Mouse (Mus musculus): ENCODE data around the gene Uck2.

Uck2 gene

DNA sequence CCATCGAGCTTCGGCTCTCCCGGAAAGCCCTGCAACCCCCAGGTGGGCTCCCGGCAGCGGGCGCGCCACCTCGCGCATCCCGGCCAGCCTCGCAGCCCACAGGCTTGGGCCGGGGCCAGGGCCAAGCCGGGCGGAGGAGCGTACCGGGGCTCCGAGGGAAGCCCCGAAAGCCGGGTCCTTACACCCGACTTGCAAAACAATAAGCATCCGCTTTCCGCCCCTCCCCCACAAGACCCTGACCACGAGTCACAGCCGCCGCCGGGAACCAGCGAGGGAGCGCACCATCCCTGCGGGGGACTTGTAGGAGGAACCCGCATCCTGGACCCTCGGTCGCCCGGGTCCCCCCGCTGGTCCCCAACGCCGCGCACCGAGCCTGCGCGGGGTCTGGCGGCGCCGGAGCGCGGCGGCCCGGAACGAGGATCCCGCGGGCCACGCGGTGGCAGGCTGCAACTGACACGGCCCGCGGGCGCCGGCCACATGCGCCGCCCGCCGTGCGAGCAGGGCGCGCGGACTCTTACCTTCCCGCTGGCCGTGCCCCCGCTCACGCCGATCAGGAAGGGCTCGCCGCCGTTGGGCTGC lies 773 bp downstream of the Uck2 start:
- DNase-seq (ENCODE audit: low spot score in 2 of 2), result peak; percentile 68 to 75

DNA sequence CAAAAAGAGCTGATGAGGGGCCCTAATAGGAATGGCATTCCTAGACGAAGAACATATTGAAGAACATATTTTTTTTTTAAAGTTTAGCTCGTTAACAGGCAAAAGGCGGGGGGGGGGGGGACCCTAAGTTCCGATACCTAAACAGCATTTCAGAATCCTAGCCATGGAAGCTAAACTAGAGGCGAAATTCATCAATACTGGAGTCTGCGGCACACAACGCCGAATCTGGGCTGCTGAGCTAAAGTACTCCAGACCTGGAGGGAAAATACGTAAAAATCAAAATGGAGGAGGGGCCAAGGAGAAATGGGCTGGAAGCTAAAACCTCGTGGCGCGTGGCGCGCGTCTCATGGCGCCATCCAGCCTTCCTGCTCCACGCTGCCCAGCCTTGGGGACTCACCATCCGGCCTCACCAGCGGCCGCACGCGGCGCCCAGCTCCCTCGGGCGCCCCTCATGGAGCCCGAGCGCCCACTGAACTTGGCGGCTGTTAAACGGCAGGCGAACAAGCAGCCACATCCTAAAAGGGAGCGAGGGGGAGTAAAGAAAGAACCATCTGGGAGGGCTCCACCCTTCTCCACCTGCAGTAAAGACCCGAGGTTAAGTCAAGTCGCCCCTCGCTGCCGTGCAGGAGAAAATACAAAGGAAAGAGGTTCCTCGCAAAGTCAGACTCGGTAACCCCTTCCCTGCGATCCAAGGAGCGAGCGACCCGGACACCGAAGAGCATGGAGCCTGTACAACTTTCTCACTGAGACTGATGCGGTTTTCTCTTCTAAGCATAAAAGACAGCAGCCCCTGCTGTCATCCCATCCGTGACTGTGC lies 1.5 kb downstream of the Uck2 start:
- peak; percentile 44 to 61 for DNase-seq (ENCODE audit: low spot score in 2 of 2)

DNA sequence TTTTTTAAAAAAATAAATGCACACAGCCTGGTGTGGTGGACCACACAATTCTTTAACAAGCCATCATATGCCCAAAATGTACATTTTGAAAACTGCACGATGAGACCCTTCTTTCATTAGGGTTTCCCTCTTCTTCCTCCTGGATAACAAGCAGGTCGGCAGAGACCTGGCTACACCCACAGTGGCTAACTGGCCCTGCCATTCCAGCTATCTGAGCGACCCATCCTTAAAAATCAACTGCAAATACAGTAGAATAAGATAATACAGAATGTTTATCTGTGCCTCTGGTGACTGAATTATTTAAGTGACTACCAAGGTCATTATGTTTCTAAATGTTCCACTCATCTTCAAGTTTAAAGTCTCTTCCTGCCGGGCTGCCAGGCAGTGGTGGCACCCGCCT lies 2.4 kb downstream of the Uck2 start:
- DNase-seq (ENCODE audit: low spot score in 2 of 2), result no peak

DNA sequence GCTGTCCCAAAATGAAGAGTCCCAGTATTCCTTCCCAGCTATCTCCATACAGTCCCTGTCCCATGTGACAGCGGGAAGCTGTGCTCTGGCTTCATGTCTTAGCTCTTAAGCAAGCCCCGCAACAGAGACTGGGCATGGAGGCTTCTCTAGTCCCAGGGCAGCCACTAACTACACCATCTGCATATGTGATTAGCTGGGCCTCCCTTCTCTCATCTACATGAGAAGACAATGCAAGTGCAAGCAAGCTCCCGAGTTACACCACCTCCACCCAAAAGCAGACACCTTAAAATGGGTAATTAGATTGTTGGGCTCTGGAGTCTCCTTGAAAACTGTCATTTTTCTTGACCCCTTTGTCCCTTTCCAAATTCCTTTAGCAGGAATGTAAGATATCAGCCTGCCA lies 3.0 kb downstream of the Uck2 start:
- no peak for DNase-seq (ENCODE audit: low spot score in 2 of 2)

DNA sequence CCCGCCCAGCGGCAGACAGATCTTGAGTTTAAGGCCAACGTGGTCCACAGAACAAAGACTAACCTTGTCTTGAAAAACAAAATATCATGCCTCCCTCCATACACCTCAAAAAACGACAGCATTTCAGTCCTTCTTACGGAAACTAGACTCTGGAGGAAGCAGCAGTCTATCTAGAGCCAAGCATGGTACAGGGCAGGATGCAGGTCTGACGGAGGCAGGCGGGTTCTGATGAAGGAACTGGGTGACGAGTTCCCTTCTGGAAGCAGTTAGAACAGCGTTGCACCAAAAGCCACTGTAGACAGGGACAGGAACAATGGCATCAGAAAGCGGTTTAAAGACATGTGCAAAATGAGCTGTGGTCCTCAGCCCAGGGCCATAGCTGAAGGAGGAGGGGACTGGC lies 5.1 kb downstream of the Uck2 start:
- no peak for DNase-seq (ENCODE audit: low spot score in 2 of 2)

DNA sequence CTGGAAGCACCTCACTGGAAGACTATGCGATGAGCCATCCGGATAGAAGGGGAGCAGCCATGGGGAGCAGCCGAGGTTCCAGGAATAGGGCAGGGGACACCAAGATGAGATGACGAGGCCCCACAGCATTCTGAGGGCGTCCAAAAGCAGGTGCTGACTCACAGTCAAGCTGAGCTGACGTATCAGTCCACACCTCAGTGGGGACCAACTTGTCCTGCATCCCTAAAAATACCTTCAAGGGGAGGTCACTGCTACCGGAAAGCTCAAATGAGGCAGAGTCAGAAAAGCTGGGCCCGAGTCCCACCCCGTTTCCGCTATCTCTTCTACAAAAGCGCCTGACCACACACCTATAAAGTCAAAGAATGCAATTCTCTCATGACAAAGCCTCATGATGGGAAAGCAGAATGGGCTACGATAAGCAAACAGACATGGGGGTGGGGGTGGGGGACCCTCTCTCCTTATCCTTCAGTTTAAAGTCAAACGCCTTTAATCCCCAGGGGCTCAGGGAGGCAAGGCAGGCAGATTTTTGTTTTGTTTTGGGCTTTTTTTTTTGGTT lies 5.9 kb downstream of the Uck2 start:
- DNase-seq (ENCODE audit: low spot score in 2 of 2), result no peak

DNA sequence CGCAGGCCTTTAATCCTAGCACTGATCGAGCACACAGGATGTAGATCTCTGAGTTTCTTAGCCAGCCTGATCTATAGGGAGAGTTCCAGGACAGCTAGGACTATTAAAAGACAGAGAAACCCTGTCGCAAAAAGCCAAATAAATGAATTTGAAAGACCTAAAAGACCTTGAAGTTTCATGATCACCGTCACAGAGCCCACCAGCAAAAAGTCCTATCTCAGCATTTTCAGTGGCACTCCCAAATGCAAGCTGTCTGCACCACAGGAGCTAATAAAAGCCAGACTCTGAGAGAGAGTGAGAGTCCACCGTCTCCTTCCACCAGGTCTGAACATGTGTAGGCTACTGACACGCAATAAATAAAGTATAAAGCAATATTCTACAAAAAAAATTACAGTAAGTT lies 6.7 kb downstream of the Uck2 start:
- no peak for DNase-seq (ENCODE audit: low spot score in 2 of 2)

DNA sequence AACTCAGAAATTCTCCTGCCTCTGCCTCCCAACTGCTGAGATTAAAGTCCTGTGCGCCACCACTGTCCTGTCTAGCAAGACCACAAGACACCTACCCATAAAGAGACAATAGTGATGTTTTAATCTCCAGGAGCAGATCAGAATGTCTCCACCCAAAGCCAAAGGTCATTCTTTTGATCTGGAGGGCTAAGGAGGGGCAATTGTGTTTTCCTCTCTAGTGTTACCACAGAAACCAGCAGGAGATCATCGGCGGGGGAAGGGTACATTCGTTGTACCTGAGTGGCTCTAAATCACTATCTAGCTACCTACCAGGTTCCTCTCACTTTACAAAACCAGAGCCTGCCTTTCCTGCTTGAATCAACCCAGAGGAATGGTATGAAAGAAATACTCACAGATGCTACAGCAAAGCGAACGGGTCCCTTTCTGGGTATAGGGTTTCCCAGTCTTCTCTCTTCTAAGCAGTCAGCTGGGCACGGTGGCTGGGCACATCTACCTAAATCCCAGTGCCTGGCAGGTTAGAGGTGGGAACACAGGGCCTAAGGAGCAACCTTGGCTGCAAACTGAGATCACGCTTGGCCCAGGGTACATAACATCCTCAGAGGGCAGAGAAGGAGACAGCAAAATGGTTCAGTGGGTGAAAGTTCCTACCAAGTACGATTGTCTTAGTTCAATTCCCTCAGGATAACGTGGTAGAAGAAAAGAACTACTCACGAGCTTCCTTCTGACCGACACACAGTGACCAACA lies 10.3 kb downstream of the Uck2 start:
- DNase-seq (ENCODE audit: low spot score in 2 of 2), result no peak

DNA sequence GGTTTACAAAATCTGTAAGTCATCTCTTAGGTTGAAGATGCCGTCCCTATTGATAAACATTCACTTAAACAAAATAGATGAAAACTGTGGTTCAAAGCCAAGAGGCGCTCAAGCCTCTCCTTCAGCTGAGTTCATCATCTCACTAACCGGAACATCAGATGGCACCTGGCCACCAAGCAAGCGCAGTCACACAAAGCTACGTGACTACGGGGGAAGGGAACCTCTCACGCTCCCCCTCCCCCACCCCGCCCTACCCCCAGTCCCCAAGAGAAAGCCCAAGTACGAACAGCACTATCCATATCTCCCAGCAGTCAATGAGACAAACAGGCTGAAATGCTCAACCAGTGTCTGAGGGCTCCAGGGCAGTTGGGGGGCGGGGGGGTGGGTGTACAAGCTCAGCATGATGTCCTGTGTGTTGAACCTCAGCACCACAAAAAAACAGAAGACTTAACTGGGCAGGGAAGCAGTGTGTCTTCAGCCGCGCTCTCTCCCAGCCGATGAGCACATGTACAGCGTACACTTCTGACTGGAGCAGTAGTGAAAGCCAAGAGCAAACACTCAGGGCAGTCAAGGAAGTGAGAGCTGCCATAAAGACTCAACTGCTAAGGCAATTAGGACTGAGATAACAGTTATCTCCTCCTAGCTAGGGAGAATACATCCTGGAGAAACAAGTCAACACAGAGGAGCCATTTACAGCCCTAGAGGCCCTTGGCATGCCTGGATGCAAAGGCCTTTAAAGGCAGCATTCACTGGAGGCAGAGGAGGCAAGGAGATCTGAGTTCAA lies 11.5 kb downstream of the Uck2 start:
- DNase-seq (ENCODE audit: low spot score in 2 of 2), result no peak

DNA sequence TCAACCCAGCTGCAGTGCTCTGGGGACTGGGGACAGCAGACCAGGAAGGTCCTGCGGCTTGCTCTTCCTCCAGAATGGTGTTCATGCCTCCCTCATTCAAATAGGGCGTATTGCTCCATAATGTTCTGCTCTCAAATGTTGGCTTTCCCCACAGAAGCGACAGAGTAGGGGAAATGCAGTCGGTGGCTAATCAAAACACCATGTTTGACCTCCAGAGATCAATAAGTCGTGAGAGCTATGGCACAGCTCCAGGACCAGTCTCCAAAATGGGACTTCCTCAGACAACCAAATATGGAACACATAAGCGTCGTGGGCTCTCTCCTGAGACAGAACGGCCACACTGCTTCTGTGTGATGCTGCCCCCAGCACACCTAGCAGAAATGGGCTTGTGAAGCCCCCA lies 13.3 kb downstream of the Uck2 start:
- no peak for DNase-seq (ENCODE audit: low spot score in 2 of 2)

DNA sequence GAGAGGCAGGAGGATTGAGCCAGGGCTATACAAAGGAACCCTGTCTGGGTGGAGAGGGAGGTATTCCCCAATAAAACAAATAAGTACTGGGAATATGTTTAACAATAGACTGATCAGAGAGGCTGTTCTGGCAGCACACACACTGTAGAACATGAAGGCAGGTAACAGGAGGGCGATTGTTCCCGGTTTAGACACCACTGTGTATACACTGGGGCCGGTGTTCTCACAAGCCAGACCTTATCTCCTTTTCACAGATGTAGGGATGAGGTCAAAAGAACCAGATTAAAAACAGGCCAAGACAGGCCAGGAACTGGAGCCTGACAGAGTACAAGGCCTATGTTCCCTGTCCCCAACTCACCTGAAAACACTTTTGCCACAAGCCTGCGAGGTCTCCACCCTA lies 13.8 kb downstream of the Uck2 start:
- DNase-seq (ENCODE audit: low spot score in 2 of 2), result no peak

DNA sequence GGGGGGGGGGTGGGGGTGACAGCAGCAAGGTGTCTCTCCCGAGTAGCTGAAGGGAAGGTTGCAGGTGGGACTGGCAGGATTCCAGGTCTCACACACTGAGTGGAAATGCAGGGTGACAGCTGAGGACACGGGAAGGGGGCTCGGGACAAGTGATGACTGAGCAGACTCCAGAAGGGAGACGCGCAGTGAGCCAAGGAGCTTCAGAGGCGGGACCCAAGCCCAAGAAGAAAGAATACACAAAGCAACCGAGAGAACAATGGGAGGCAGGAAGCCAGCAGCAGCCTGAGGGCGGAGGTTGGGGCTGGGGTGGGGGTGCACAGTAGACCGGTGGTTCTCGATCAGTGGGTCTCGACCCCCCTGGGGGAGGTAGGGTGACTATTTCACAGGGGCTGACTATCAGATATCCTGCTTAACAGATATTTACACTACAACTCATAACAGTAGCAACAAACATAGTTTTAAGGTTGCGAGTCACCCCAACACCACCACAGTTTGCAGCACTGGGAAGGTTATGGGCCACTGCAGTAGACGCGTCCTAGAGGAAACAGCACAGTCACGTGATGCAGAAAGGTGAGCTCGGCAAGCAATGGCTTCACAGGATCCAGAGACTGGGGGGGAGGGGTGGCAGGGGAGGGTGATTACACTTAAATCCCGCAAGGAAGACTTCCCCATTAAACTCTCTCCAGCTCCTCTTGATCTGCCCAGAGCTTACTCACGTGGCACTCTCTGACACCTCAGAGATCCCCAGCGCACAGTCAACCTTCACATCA lies 14.6 kb downstream of the Uck2 start:
- peak; percentile 31 to 54 for DNase-seq (ENCODE audit: low spot score in 2 of 2)

DNA sequence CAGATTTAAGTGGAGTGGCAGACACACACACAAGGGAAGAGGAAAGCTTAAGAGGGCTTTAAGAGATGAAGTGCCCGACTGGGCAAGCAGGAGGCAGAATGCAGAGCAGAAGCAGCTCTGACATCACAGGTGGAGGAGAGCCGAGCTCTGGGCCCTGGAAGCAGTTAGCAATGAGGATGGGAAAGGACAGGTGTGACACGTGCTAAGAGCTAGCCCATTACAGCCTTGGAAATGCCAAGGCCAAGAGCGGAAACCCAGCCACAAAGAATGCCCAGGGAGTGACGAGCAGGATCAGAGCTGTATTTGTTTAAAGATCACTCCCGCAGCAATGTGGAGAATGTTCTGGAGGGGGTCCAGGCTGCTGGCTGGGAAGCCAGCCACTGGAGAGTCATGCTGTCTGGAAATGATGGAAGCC lies 15.3 kb downstream of the Uck2 start:
- DNase-seq (ENCODE audit: low spot score in 2 of 2), result peak; percentile 62 to 76

DNA sequence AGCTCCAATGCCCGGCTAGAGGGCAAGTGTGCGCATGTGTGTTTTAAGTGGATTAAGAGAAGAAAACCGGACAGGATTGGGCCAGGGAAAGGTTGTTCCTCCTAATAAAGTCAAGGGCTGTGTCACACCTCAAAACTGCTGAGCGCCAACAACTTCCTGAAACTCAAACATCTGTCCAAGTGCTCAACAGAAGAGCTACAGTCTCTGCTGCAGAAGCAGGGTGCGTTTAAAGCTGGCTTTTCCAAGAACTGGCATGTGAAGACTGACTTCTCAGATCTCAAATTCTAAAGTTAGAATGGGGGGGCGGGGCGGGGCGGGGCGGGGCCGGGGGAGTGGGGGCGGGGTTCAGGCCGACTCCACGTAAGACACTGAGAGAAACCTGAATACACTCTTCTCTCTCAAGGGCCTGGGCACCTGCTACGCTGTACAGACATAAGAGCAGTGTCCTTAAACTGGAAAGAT lies 15.7 kb downstream of the Uck2 start:
- no peak for DNase-seq (ENCODE audit: low spot score in 2 of 2)

DNA sequence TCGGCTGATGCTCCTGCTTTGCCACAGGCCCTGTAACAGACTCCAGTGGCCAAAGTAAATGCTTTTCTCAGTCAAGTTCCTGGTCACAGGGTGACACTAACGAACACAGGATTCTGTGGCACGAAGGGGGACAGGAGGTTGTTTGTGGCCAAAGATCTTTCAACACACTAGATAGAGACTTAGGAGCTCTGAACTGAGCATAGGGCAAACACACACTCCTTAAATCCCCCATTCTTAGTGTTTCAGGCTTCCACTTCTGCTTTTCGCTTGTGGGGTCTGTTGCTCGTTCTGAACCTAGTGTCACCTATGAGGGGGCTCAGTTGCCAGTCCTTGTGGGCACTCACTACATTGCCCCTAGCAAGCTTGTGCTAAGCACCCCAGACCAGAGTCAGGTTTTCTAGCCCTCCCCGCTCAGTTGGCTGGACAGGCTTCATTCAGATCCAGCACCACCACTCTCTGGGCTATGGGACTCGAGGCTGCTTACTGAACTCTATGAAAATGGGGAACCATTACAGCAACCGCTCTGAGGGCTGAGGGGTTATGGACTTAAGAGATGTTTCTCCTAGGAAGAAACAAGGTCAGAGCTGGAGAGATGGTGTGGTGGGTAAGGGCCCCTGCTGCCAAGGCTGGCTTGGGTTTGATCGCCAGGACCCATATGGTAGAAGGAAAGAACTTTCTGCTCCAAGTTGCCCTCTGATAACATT lies 16.6 kb downstream of the Uck2 start:
- DNase-seq (ENCODE audit: low spot score in 2 of 2), result no peak

DNA sequence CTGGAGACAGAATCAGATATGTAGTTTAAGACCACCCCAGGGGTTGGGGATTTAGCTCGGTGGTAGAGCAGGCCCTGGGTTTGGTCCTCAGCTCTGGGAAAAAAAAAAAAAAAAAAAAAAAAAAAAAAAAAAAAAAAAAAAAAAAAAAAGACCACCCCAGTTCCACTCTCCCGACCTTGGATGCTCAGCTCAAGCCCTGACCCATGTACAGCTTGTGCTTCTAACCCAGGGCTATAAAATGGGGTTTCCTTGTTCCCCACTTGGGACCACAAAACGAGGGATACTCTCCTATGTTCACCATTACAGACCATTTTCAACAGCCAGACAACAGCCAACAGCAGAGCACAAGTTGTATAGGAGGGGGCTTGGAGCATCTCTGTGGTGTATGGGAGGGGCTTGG lies 18.4 kb downstream of the Uck2 start:
- no peak for DNase-seq (ENCODE audit: low spot score in 2 of 2)

DNA sequence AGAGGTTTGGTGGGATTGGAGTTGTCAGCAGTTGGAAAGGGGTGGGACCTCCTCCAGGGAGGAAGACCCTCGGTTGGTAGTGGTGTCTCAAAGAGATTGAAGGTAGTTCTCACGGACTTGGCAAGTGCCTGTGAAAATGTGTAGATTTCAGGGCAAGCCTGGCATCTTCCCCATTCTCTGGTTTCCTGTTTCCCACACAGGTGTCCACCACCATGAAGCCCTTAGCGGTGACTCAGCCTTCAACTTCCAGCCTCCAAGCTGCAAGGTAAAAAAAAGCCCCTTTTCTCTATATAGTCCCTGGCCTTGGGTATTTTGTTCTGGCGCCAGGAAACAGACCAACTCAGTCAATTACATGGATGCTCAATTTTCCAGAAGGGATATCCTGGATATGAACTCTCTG lies 19.8 kb downstream of the Uck2 start:
- DNase-seq (ENCODE audit: low spot score in 2 of 2), result no peak

DNA sequence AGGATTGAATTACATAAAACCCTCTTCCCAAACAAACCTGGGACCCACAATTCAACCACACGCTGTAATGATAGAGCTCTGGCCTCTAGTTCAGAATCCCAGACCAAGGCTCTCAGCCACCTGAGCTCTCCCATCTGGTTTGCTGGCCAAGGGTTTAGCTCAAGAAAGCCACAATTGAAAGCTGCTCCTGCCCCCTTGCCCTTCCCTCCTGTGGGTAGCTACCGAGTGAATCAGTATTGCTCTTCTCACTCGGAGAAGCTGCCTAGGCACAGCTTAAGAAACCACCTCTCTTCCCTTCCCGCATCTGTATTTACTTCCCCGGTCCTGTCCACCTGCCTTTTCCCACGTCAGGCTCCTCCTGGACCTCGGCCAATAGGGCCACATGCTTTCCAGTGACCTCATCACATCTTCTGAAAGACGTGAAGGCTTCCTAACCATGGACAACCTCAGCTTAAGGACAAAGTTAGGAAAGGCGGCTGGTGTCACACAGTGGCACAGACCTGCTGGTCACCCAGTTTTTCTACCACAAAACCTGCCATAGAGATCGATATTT lies 22.6 kb downstream of the Uck2 start:
- no peak for DNase-seq (ENCODE audit: low spot score in 2 of 2)

DNA sequence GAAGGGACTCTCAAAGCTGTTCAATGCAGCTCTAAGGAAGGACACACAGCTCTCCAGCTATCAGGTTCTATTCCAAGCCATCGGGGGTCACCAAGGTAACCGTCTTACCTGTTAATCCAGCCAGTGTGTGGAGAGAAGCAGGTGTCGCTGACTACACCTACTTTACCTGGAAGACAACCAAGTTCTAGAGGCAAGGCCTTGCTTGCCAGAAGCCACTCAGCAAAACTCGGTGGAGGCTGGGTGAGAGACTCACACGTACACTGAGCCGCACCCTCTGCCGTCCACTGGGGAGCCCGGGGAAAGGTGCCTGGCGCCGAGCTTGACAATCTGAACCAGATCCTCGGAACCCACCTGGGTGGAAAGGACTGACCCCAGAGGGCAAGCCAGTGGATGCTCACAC lies 23.4 kb downstream of the Uck2 start:
- no peak for DNase-seq (ENCODE audit: low spot score in 2 of 2)

DNA sequence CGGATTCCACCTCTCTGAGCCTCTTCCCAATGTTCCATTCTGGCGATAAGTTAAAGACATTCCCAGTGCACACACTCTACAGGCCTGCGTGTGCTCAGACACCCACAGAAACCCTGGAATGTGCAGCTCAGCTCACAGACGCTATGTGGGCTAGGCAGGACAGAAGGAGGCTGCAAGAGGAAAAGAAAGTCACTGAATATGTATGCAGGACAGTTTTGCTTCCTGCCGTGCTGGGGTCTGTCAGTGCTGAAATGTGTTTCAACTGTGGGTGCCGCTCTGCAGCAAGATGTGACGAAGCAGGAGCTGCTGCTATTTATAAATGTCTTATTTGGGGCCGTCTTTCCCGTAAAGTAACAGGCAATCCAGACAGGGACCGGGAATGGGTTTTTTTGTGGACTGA lies 25.4 kb downstream of the Uck2 start:
- DNase-seq (ENCODE audit: low spot score in 2 of 2), result peak; percentile 57 to 77
